In genomic region chr15:81360345-81361021, GRCm38 (mm10) we compare ENCODE assay signal across 8 mouse cellular contexts. TPM values are rescaled to one million over a fixed set of nuclear protein-coding genes. Genes with fewer than 3 reads are reported as not detected.
DNase-seq lines count a peak whose midpoint lies in the region; ATAC-seq lines count a peak whose summit lies in the region.

Gene Slc25a17, minus strand, starts transcription at chr15:81360812.

- intact Hi-C loops in gastrocnemius, postnatal 14 days (cut with DNase I; ENCODE audit: low total_unique reads): no loop called here
- intact Hi-C loops in left cerebral cortex, postnatal 10 days (cut with DNase I): no loop called here

- DNase-seq in adipocyte (ENCODE audit: low spot score): peak; percentile 97
- peak; percentile 98 for DNase-seq in embryo, embryonic 10 days (ENCODE audit: low spot score)
- peak; percentile 97 for DNase-seq in gastrocnemius, postnatal 14 days
- DNase-seq in left cerebral cortex, postnatal 10 days (ENCODE audit: extremely low spot score in 1 of 2, low spot score in 2 of 2): peak; percentile 94 to 98
- peak; percentile 90 for DNase-seq in right cerebral cortex, postnatal 25 days
- peak; percentile 93 to 97 for DNase-seq in urinary bladder, postnatal 4 days (ENCODE audit: low spot score in 2 of 2)

- peak; percentile 99 for ATAC-seq in inflammation-experienced regulatory T-cells, adult 6 months
- peak; percentile 99 for ATAC-seq in megakaryocyte-erythroid progenitor cell, adult 5-6 weeks (replicated peaks; ENCODE audit: low FRiP score, low TSS enrichment, poor library complexity, severe bottlenecking)

RNA-seq across cellular contexts. Expression of gene Slc25a17, which starts in this region (rescaled TPM):
- 10 to 100 TPM; 15.6 to 15.9 TPM for total RNA-seq in gastrocnemius, postnatal 14 days (2021)
- 100 to 1,000 TPM in 1 of 3 experiments, 10 to 100 TPM in 2; 94.4 to 105 (median 99.3) TPM for polyA plus RNA-seq in inflammation-experienced regulatory T-cells, adult 6 months (2017; shearing (Covaris generic))
- 10 to 100 TPM; 53.9 to 62.1 TPM for total RNA-seq in left cerebral cortex, postnatal 10 days (2021)
- 54.3 and 76.2 TPM in 2 replicates for total RNA-seq in megakaryocyte-erythroid progenitor cell, adult 5-6 weeks (2014; fragmentation: Nextera tagmentation)
- 89.4 and 90.9 TPM in 2 replicates for total RNA-seq in megakaryocyte-erythroid progenitor cell, adult 5-6 weeks (2017)

Comparison
In these comparisons a context has a peak if more than half of its experiments do, and no peak if none do; other contexts are left out.
1. Peak in every context shown above with its lines: DNase-seq and ATAC-seq.